Mouse (Mus musculus) thymus, postnatal 25 days (tissue): ENCODE measurements around the gene Hsf2bp.
A peak's percentile ranks its signal among the peaks of the same experiment; 100 is the strongest.

ENCODE experiments used
- DNase-seq: peaks from one replicate; pipeline ENCODE4 v3.0.0; 2022

The Hsf2bp gene

GRCm38 (mm10) chr17:32028301-32028700, 7.8 kb downstream of the Hsf2bp start:
- no peak for DNase-seq

DNA sequence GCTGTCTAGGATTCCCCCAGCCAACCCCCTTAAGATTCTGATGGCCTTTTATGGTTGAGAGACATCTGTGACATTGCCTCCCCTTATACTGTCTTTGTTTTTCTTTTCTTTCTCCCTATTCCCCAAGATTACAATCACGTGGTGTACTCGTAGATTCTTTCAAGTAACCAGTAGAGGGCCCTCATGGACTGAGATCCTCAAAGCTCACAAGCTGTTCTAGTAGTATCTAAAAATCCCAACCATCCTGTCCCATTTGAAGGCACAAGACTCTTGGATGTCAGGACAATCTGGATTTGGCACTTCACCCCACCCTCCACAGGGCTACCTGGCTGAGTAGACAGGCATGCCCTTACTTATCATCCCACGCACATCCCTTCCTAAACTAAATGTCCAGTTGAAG, 8.5 kb downstream of the Hsf2bp start:
- DNase-seq: no peak

- DNase-seq: peak; percentile 60
These were observed 10.8 kb downstream of the Hsf2bp start for GRCm38 (mm10) chr17:32025386-32025785.

- DNase-seq: no peak
These were observed 11.5 kb downstream of the Hsf2bp start for GRCm38 (mm10) chr17:32024671-32025073.

DNA sequence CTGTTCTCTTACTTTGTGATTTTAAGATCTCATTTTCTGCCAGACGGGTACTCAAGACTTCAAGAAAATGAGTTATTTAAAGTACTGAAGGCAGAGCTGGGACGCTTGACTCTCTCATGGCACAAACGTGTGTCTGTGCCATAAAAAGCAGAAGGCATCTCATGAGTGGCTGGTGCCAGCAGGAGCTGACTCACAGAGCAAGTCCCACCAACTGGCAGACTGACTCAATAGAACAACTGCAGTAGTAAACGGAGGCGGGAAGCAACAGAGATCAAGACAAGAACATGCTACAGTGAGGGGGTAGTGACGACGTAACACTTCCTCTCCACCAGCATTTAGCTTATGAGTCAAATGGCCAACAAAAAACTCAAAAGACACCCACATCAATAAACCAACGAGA, 13.1 kb downstream of the Hsf2bp start:
- peak; percentile 15 for DNase-seq

DNA sequence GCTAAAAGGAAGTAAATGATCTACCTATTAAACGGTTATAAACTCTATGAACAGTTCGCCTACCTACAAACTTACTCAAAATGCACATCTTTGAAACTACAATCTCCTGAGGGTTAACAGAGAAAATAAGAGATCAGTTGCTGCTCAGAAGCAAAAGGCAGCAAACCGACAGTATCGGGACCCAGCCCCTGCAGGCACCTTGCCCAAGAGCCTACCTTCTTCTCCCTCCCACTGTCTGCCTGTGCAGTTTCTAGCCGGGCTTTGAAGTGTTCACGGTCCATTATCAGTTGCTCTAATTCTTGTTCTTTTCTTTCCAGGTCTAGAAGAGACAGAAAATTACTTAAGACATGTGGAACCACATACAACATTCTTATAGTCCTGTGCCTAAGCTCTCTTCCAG, 13.6 kb downstream of the Hsf2bp start:
- no peak for DNase-seq

DNA sequence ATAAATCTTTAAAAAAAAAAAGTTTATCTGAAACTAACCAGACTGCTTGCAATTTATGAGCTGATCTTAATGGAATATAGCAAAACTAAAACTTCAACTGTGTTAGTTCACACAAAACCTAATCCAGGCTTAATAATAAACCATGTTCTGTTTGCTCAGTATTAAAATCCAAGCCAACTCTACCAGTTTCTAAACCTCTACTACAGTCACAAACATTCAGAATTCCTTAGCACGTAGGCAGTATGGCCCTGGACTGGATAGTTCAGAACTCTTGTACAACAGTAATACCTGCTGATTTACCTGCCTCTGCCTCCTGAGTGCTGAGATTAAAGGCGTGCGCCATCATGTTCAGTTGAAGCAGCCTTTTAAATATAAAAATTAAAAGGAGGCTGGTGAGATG, 14.2 kb downstream of the Hsf2bp start:
- no peak for DNase-seq

GRCm38 (mm10) chr17:32018127-32018894, 17.8 kb downstream of the Hsf2bp start:
- no peak for DNase-seq

DNA sequence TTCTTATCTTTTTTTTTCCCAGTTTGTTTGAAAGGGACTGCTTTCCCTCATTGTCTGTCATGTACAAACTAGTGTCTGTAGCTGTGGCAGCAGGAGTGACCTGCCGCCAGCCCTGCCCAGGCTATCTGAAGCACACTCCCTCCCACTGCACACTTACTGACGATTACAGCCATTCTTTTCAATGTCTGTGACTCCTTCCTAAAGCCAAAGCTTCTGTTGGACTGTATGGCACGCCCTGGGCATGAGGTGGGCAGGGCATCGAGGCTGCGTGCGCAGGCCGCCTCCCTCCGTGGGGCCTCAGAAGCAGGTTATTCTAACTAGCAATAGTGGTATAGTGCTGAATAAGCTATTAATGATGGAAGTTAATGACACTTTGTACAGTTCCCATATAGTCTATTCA, 19.7 kb downstream of the Hsf2bp start:
- no peak for DNase-seq

- DNase-seq: no peak
These were observed 22.5 kb downstream of the Hsf2bp start for GRCm38 (mm10) chr17:32013659-32014058.

GRCm38 (mm10) chr17:32012254-32012653, 23.9 kb downstream of the Hsf2bp start:
- DNase-seq: no peak

- DNase-seq: no peak
These were observed 24.5 kb downstream of the Hsf2bp start for GRCm38 (mm10) chr17:32011694-32012093.

DNA sequence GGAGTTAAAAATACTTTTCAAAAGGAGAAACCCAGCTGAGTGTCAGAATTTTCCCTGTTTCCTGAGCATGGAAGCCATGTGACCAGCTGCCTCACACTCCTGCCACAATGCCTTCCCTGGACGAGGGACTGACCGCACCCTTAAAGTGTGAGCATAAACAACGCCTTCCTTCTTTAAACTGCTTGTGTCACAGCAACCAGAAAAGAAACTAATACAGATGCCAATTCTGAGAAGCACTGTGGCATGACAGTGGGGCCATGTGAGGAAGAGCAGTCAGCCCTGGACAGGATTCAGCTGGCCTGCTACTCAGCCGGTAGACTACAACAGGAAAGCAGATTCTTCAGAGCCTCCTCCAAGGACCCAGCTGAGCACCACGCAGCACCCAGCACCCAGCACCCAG, 29.3 kb downstream of the Hsf2bp start:
- DNase-seq: no peak

- no peak for DNase-seq
These were observed 32.9 kb downstream of the Hsf2bp start for GRCm38 (mm10) chr17:32003251-32003650.

GRCm38 (mm10) chr17:31998351-31998750, 37.8 kb downstream of the Hsf2bp start:
- no peak for DNase-seq

DNA sequence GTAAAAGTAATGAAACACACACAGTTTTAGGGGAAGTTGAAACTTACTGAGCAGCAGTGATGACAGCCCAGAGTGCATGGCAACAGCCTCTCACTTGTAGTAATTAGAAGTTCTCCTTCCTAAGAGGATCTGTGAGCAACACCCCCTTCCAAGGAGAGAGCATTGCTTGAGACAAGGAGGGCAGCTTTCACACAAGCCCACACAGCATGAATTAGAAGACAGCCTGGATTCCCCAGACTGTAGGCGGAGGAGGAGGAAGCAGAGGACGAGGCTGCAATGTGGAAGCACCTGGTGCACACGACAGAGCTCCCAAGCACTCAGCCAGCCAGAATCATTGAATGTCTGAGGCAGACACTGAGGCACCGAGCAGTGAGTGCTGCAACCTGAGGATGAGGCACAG, 39.8 kb downstream of the Hsf2bp start:
- DNase-seq: no peak

DNA sequence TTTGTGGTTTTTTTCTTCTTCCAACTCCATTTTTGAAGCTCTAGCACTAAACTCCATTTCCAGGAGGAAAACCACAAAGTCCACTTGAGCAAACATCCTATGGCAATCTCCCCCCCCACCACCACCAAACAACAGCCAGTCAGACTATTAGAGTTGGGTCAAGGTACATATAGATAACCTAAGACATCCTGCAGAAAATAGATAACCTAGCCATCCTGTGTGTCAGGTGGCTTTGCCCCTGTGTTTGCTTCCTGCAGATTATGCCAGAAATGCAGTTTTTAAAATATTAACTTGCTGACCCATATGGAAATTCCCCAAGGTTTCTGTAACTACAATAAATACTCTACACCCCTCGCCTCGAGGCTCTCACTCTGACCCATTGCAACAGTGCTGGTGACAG, 40.4 kb downstream of the Hsf2bp start:
- no peak for DNase-seq

DNA sequence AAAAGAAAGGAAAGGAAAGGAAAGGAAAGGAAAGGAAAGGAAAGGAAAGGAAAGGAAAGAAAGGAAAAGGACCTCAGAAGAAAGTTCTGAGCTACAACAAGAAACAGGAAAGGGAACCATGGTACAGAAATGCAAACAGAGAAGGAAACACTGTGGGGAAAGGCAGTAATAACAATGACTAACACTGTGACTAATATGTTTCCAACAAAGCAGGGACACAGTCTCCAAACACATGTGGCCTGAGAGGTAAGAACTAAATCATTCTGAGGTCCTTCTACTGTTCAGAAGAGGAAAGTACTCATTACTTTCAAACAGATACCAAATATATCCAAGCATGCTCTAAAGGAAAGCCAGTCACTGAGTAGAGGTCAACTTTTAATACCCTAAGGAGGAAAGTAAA, 42.0 kb downstream of the Hsf2bp start:
- no peak for DNase-seq

- DNase-seq: no peak
These were observed 42.8 kb downstream of the Hsf2bp start for GRCm38 (mm10) chr17:31993354-31993753.

GRCm38 (mm10) chr17:31992004-31992403, 44.1 kb downstream of the Hsf2bp start:
- DNase-seq: no peak

DNA sequence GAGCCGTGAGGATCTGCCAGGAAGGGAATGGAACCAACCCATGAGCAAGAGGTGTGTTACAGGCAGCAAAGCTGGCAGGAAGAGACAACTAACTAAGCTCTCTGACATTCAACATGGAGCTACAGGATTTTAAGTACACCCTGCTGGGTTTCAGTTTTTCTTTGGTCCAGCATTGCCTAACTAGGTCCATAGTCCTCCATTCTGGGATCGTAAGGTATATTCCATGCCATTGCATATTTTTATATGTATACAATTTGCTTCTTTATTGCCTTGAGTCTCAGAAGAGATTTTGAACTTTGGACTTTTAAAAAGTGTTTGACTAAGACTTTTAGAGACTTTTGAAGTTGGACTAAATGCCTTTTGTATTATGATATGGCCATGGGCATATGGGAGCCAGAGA, 47.1 kb downstream of the Hsf2bp start:
- DNase-seq: no peak

- no peak for DNase-seq
These were observed 49.2 kb downstream of the Hsf2bp start for GRCm38 (mm10) chr17:31986915-31987314.

- DNase-seq: no peak
These were observed 52.7 kb downstream of the Hsf2bp start for GRCm38 (mm10) chr17:31983491-31983890.

- DNase-seq: no peak
These were observed 53.6 kb downstream of the Hsf2bp start for GRCm38 (mm10) chr17:31982326-31983190.
